Mouse (Mus musculus): ENCODE measurements at regions not wholly inside any gene's neighbourhood (a gene's known extent, or its start where the extent isn't known, plus 50 kb on each side); places are given as distances from the start of the nearest gene placed in this dataset.

GRCm38 (mm10) chr5:74932206-74932605, 112.4 kb downstream of the Chic2 start:
- Histone ChIP-seq H3K79me2 (ENCODE audit: control insufficient read depth, insufficient read depth, low read length) (no peaks in the 10 kb centered on the region), H3K9ac (ENCODE audit: low read depth, low read length) (no peak overlapping the region), H3K27me3 (ENCODE audit: control insufficient read depth, insufficient read depth, low read length) (no peaks in the 10 kb centered on the region), H3K4me3 (ENCODE audit: insufficient read depth, low read depth, low read length) (no peak overlapping the region), H3K4me1 (ENCODE audit: control insufficient read depth, insufficient read depth, low read length) (no peaks in the 10 kb centered on the region; the same call in 1 of the 2 replicates), H3K36me3 (ENCODE audit: control insufficient read depth, insufficient read depth, low read length) (no peaks in the 10 kb centered on the region), H3K27ac (replicated peaks; ENCODE audit: insufficient read depth, low read depth, low read length) (no peak overlapping the region)
- 76% methylated on average over 13 of the region's 13 CpGs for WGBS
- no peak for DNase-seq (ENCODE audit: extremely low read depth, low read depth, low spot score)
- TF ChIP-seq CTCF (IDR thresholded peaks at IDR 0.05; ENCODE audit: low read depth, low read length) = no peak
- no peak for TF ChIP-seq POLR2A (IDR thresholded peaks at IDR 0.05; ENCODE audit: extremely low read depth, insufficient read depth, low read length)

GRCm38 (mm10) chr5:74931765-74932164, 112.8 kb downstream of the Chic2 start:
- 69% methylated on average over 12 of the region's 12 CpGs for WGBS

GRCm38 (mm10) chr5:74927543-74927942, 117.0 kb downstream of the Chic2 start:
- WGBS = 89% methylated on average over 2 of the region's 2 CpGs
- H3K4me1 ChIP-seq (ENCODE audit: control insufficient read depth, insufficient read depth, low read length) = no peaks in the 10 kb centered on the region
- H3K9ac ChIP-seq (ENCODE audit: low read depth, low read length) = no peak overlapping the region
- H3K79me2 ChIP-seq (ENCODE audit: control insufficient read depth, insufficient read depth, low read length) = no peaks in the 10 kb centered on the region
- H3K36me3 ChIP-seq (ENCODE audit: control insufficient read depth, insufficient read depth, low read length) = no peaks in the 10 kb centered on the region
- no peaks in the 10 kb centered on the region for H3K27me3 ChIP-seq (ENCODE audit: control insufficient read depth, insufficient read depth, low read length)
- H3K27ac ChIP-seq (replicated peaks; ENCODE audit: insufficient read depth, low read depth, low read length) = no peak overlapping the region
- no peak for DNase-seq (ENCODE audit: extremely low read depth, low read depth, low spot score)
- no peak for TF ChIP-seq CTCF (IDR thresholded peaks at IDR 0.05; ENCODE audit: low read depth, low read length)
- no peak for TF ChIP-seq POLR2A (IDR thresholded peaks at IDR 0.05; ENCODE audit: extremely low read depth, insufficient read depth, low read length)
- no peak overlapping the region for H3K4me3 ChIP-seq (ENCODE audit: insufficient read depth, low read depth, low read length)

More at GRCm38 (mm10) chr5:74931765-74932164, 112.8 kb downstream of the Chic2 start:
- H3K27me3 ChIP-seq (ENCODE audit: control insufficient read depth, insufficient read depth, low read length) = no peaks in the 10 kb centered on the region
- no peaks in the 10 kb centered on the region for H3K36me3 ChIP-seq (ENCODE audit: control insufficient read depth, insufficient read depth, low read length)
- H3K27ac ChIP-seq (replicated peaks; ENCODE audit: insufficient read depth, low read depth, low read length) = no peak overlapping the region
- H3K4me3 ChIP-seq (ENCODE audit: insufficient read depth, low read depth, low read length) = no peak overlapping the region
- no peak for DNase-seq (ENCODE audit: extremely low read depth, low read depth, low spot score)
- no peaks in the 10 kb centered on the region; the same call in 1 of the 2 replicates for H3K4me1 ChIP-seq (ENCODE audit: control insufficient read depth, insufficient read depth, low read length)
- H3K9ac ChIP-seq (ENCODE audit: low read depth, low read length) = no peak overlapping the region
- TF ChIP-seq CTCF (IDR thresholded peaks at IDR 0.05; ENCODE audit: low read depth, low read length) = no peak
- no peak for TF ChIP-seq POLR2A (IDR thresholded peaks at IDR 0.05; ENCODE audit: extremely low read depth, insufficient read depth, low read length)
- no peaks in the 10 kb centered on the region for H3K79me2 ChIP-seq (ENCODE audit: control insufficient read depth, insufficient read depth, low read length)

GRCm38 (mm10) chr5:74925769-74926168, 118.8 kb downstream of the Chic2 start:
- WGBS = 83% methylated on average over 10 of the region's 10 CpGs
- H3K4me1 ChIP-seq (ENCODE audit: control insufficient read depth, insufficient read depth, low read length) = no peaks in the 10 kb centered on the region
- H3K27me3 ChIP-seq (ENCODE audit: control insufficient read depth, insufficient read depth, low read length) = no peaks in the 10 kb centered on the region
- H3K79me2 ChIP-seq (ENCODE audit: control insufficient read depth, insufficient read depth, low read length) = no peaks in the 10 kb centered on the region
- H3K9ac ChIP-seq (ENCODE audit: low read depth, low read length) = no peak overlapping the region
- TF ChIP-seq POLR2A (IDR thresholded peaks at IDR 0.05; ENCODE audit: extremely low read depth, insufficient read depth, low read length) (no peak), CTCF (IDR thresholded peaks at IDR 0.05; ENCODE audit: low read depth, low read length) (no peak)
- no peak for DNase-seq (ENCODE audit: extremely low read depth, low read depth, low spot score)
- H3K4me3 ChIP-seq (ENCODE audit: insufficient read depth, low read depth, low read length) = no peak overlapping the region
- no peaks in the 10 kb centered on the region for H3K36me3 ChIP-seq (ENCODE audit: control insufficient read depth, insufficient read depth, low read length)
- no peak overlapping the region for H3K27ac ChIP-seq (replicated peaks; ENCODE audit: insufficient read depth, low read depth, low read length)

- Histone ChIP-seq H3K4me1 (ENCODE audit: control insufficient read depth, insufficient read depth, low read length) (no peaks in the 10 kb centered on the region), H3K4me3 (ENCODE audit: insufficient read depth, low read depth, low read length) (no peak overlapping the region), H3K27me3 (ENCODE audit: control insufficient read depth, insufficient read depth, low read length) (no peaks in the 10 kb centered on the region), H3K9ac (ENCODE audit: low read depth, low read length) (no peak overlapping the region), H3K36me3 (ENCODE audit: control insufficient read depth, insufficient read depth, low read length) (no peaks in the 10 kb centered on the region), H3K79me2 (ENCODE audit: control insufficient read depth, insufficient read depth, low read length) (no peaks in the 10 kb centered on the region), H3K27ac (replicated peaks; ENCODE audit: insufficient read depth, low read depth, low read length) (no peak overlapping the region)
- no peak for DNase-seq (ENCODE audit: extremely low read depth, low read depth, low spot score)
- WGBS = 81% methylated on average over 4 of the region's 4 CpGs
- TF ChIP-seq POLR2A (IDR thresholded peaks at IDR 0.05; ENCODE audit: extremely low read depth, insufficient read depth, low read length) = no peak
- TF ChIP-seq CTCF (IDR thresholded peaks at IDR 0.05; ENCODE audit: low read depth, low read length) = no peak
These were observed 120.5 kb downstream of the Chic2 start for GRCm38 (mm10) chr5:74924031-74924533.

- H3K27ac ChIP-seq (replicated peaks; ENCODE audit: insufficient read depth, low read depth, low read length) = no peak overlapping the region
- H3K79me2 ChIP-seq (ENCODE audit: control insufficient read depth, insufficient read depth, low read length) = no peaks in the 10 kb centered on the region
- WGBS = 70% methylated on average over 2 of the region's 2 CpGs
These were observed 121.2 kb downstream of the Chic2 start for GRCm38 (mm10) chr5:74923337-74923736.

More at GRCm38 (mm10) chr5:74923337-74923736, 121.2 kb downstream of the Chic2 start:
- Histone ChIP-seq H3K9ac (ENCODE audit: low read depth, low read length) (no peak overlapping the region), H3K4me1 (ENCODE audit: control insufficient read depth, insufficient read depth, low read length) (no peaks in the 10 kb centered on the region), H3K27me3 (ENCODE audit: control insufficient read depth, insufficient read depth, low read length) (no peaks in the 10 kb centered on the region), H3K36me3 (ENCODE audit: control insufficient read depth, insufficient read depth, low read length) (no peaks in the 10 kb centered on the region), H3K4me3 (ENCODE audit: insufficient read depth, low read depth, low read length) (no peak overlapping the region)
- DNase-seq (ENCODE audit: extremely low read depth, low read depth, low spot score) = no peak
- no peak for TF ChIP-seq CTCF (IDR thresholded peaks at IDR 0.05; ENCODE audit: low read depth, low read length)
- no peak for TF ChIP-seq POLR2A (IDR thresholded peaks at IDR 0.05; ENCODE audit: extremely low read depth, insufficient read depth, low read length)

Measured in liver, adult 2 months (tissue).